Mouse (Mus musculus) MEL (cell line): ENCODE measurements around the gene Asdurf. TPM values are rescaled to one million over a fixed set of nuclear protein-coding genes. Genes with fewer than 3 reads are reported as not detected.

ENCODE experiments used
- DNase-seq: peaks from one replicate; pipeline ENCODE4 v3.0.0; 2011; ENCODE audit warnings: low read depth, low spot score
- H3K27ac ChIP-seq: 2 replicates; pipeline ENCODE4 v1.5.1; 2012; ENCODE audit warnings: low read depth, mild to moderate bottlenecking, control low read depth, low read length, moderate library complexity; ENCODE audit not compliant: control insufficient read depth
- H3K27me3 ChIP-seq, 2 experiments: fragments of 150-350 bp in 1 of 2; sonication (generic) in 1 of 2; 2 replicates each; pipeline ENCODE4 v1.6.1; 2012; ENCODE audit warnings: low read length in 2 of 2, mild to moderate bottlenecking in 2 of 2, improper control_type of control experiment in 1 of 2, moderate library complexity in 1 of 2; ENCODE audit not compliant: insufficient read depth in 2 of 2, control insufficient read depth in 1 of 2
- H3K36me3 ChIP-seq, 2 experiments: 2 replicates each; pipeline ENCODE4 v1.6.1; 2012 to 2014; ENCODE audit warnings: low read length in 2 of 2, improper control_type of control experiment in 1 of 2, inconsistent platforms in 1 of 2, mild to moderate bottlenecking in 1 of 2; ENCODE audit not compliant: insufficient read depth in 2 of 2, control insufficient read depth in 1 of 2
- H3K4me1 ChIP-seq, 2 experiments: fragments of 150-350 bp in 1 of 2; sonication (generic) in 1 of 2; 2 replicates each; pipeline ENCODE4 v1.6.1; 2012; ENCODE audit warnings: low read length in 2 of 2, improper control_type of control experiment in 1 of 2, mild to moderate bottlenecking in 1 of 2; ENCODE audit not compliant: insufficient read depth in 2 of 2, control insufficient read depth in 1 of 2
- H3K4me3 ChIP-seq, 2 experiments: fragments of 150-350 bp in 1 of 2; sonication (generic) in 1 of 2; 2 replicates each; pipeline ENCODE4 v1.5.1; 2012; ENCODE audit warnings: low read depth in 2 of 2, low read length in 2 of 2, mild to moderate bottlenecking in 2 of 2, moderate library complexity in 2 of 2, control low read depth in 1 of 2, improper control_type of control experiment in 1 of 2; ENCODE audit not compliant: control insufficient read depth in 1 of 2, insufficient read depth in 1 of 2
- H3K79me2 ChIP-seq: 2 replicates; pipeline ENCODE4 v1.6.1; 2012; ENCODE audit warnings: mild to moderate bottlenecking, low read length, moderate library complexity; ENCODE audit not compliant: control insufficient read depth, poor library complexity, insufficient read depth
- H3K9ac ChIP-seq: 2 replicates; pipeline ENCODE4 v1.6.1; 2012; ENCODE audit warnings: low read depth, mild to moderate bottlenecking, control low read depth, low read length, moderate library complexity; ENCODE audit not compliant: control insufficient read depth, poor library complexity, severe bottlenecking
- H3K9me3 ChIP-seq: fragments of 150-350 bp; sonication (generic); replicated peaks from 2 replicates; pipeline ENCODE4 v1.6.1; 2012; ENCODE audit warnings: mild to moderate bottlenecking, low read length, improper control_type of control experiment, moderate library complexity; ENCODE audit not compliant: insufficient read depth
- CTCF ChIP-seq, 3 experiments: IDR thresholded peaks in 2 of 3; conservative IDR thresholded peaks in 1 of 3; 2 replicates each; pipeline ENCODE4 v1.5.1; 2011 to 2012; ENCODE audit warnings: low read length in 3 of 3, low read depth in 2 of 3, mild to moderate bottlenecking in 2 of 3, improper control_type of control experiment in 1 of 3, inconsistent platforms in 1 of 3, mixed read lengths in 1 of 3, moderate library complexity in 1 of 3; ENCODE audit not compliant: control insufficient read depth in 1 of 3, insufficient read depth in 1 of 3, poor library complexity in 1 of 3, severe bottlenecking in 1 of 3
- JUND ChIP-seq: IDR thresholded peaks from 2 replicates; pipeline ENCODE4 v1.6.1; 2011; ENCODE audit warnings: low read depth, mild to moderate bottlenecking, improper control_type of control experiment, low read length
- TCF12 ChIP-seq: IDR thresholded peaks from 2 replicates; pipeline ENCODE4 v1.6.1; 2014; ENCODE audit warnings: low read depth, mild to moderate bottlenecking, inconsistent platforms, low read length, improper control_type of control experiment, moderate library complexity
- polyA plus RNA-seq, 2 experiments: library from polyadenylated mRNA; stranded (reverse) in 1 of 2; unstranded in 1 of 2; fragments of >175 nt in 1 of 2; fragments of >200 nt in 1 of 2; gene quantifications; 2 replicates each; pipeline versions ENCODE4 v1.2.1 to v1.2.4; 2012; ENCODE audit warnings: low replicate concordance in 2 of 2, low read depth in 1 of 2; ENCODE audit not compliant: insufficient read length in 2 of 2, insufficient read depth in 1 of 2, missing spikeins in 1 of 2
- total RNA-seq: library from RNA; depleted of rRNA; stranded (reverse); fragments of 300-350 nt; gene quantifications from 2 replicates; pipeline ENCODE4 v1.2.3, GENCODE M21; 2012; rRNA removed

Asdurf gene
- total and polyA plus RNA-seq, 3 experiments = not detected

- TF ChIP-seq JUND (no peak), TCF12 (no peak), CTCF (IDR thresholded peaks at IDR 0.05 in 2 of 3, conservative IDR thresholded peaks at IDR 0.05 in 1 of 3; ENCODE audit: control insufficient read depth in 1 of 3, insufficient read depth in 1 of 3, low read depth in 2 of 3, low read length in 3 of 3, poor library complexity in 1 of 3, severe bottlenecking in 1 of 3) (no peak)
- peaks cover 3 to 10% of the 10 kb centered on the region in 2 experiments; a peak in 3 of 4 replicates for H3K36me3 ChIP-seq
- H3K79me2 ChIP-seq = peaks cover 3% of the 10 kb centered on the region; the same call in 1 of the 2 replicates
- no peak overlapping the region for H3K9ac ChIP-seq
- no peak overlapping the region for H3K4me3 ChIP-seq
- no peaks in the 10 kb centered on the region for H3K27me3 ChIP-seq
- DNase-seq = no peak
- peaks cover 0 to 2% of the 10 kb centered on the region in 2 experiments; a peak in 1 of 4 replicates for H3K4me1 ChIP-seq
- H3K27ac ChIP-seq = no peak overlapping the region
- no peaks in the 10 kb centered on the region for H3K9me3 ChIP-seq
Observed at GRCm38 (mm10) chr1:53300506-53300905, 51.9 kb downstream of the Asdurf start.

Other genes with a start within 250 kb of the Asdurf start
- not detected in 2 replicates for gene 1700019A02Rik, start 165.0 kb downstream of the Asdurf start, total RNA-seq
- gene 1700019A02Rik, start 165.0 kb downstream of the Asdurf start, polyA plus RNA-seq = not detected
- 13.4 and 13.9 TPM in 2 replicates for gene Pms1, start 55.6 kb downstream of the Asdurf start, total RNA-seq
- gene Pms1, start 55.6 kb downstream of the Asdurf start, polyA plus RNA-seq = 1 to 10 TPM in 1 of 2 experiments, not detected in 1; 9.5 TPM
- 26.0 and 31.0 TPM in 2 replicates for gene Ormdl1, start 55.5 kb downstream of the Asdurf start, total RNA-seq
- 100 to 1,000 TPM in 1 of 2 experiments, 10 to 100 TPM in 1; 19.9 to 128 TPM for gene Ormdl1, start 55.5 kb downstream of the Asdurf start, polyA plus RNA-seq
- not detected in 2 replicates for gene Gm28778, start 55.5 kb downstream of the Asdurf start, total RNA-seq
- gene Gm28778, start 55.5 kb downstream of the Asdurf start, polyA plus RNA-seq = 1 to 10 TPM in 1 of 2 experiments, not detected in 1; 2.0 TPM
- 14.1 and 16.0 TPM in 2 replicates for gene Osgepl1, start 39.0 kb downstream of the Asdurf start, total RNA-seq
- gene Osgepl1, start 39.0 kb downstream of the Asdurf start, polyA plus RNA-seq = 10 to 100 TPM in 1 of 2 experiments, not detected in 1; 14.5 TPM
- gene Gm28551, start within 50 bp of the Asdurf start, total RNA-seq = not detected in 2 replicates
- gene Gm28551, start within 50 bp of the Asdurf start, polyA plus RNA-seq = under 1 TPM in 1 of 2 experiments, not detected in 1; 0.46 TPM
- 62.2 and 64.5 TPM in 2 replicates for gene Asnsd1, start 133 bp upstream of the Asdurf start, total RNA-seq
- 10 to 100 TPM in 1 of 2 experiments, not detected in 1; 79.7 TPM for gene Asnsd1, start 133 bp upstream of the Asdurf start, polyA plus RNA-seq